Mouse (Mus musculus) embryo, embryonic 11 days (tissue): Measurements from ENCODE around the gene Chd9.
"Not testable (repeated sequence)": the region's sequence is repeated elsewhere in the genome, so short reads cannot be mapped to it uniquely, and the experiment has no call there.

Experiments used
- DNase-seq: peaks from one replicate; pipeline ENCODE4 v3.0.0-alpha.2; 2015

The Chd9 gene

GRCm38 (mm10) chr8:90907848-90908551 lies 79.8 kb downstream of the Chd9 start:
- peak; percentile 94 for DNase-seq

GRCm38 (mm10) chr8:90908580-90909471 lies 80.7 kb downstream of the Chd9 start:
- peak; percentile 68 for DNase-seq

GRCm38 (mm10) chr8:90923158-90923905 lies 95.2 kb downstream of the Chd9 start:
- DNase-seq = no peak

GRCm38 (mm10) chr8:90928412-90928811 lies 100.3 kb downstream of the Chd9 start:
- no peak for DNase-seq

- not testable (repeated sequence) for DNase-seq
These were observed 102.0 kb downstream of the Chd9 start for GRCm38 (mm10) chr8:90930125-90930524.

- DNase-seq = no peak
These were observed 104.8 kb downstream of the Chd9 start for GRCm38 (mm10) chr8:90932934-90933333.

- DNase-seq = no peak
These were observed 106.6 kb downstream of the Chd9 start for GRCm38 (mm10) chr8:90934786-90935185.

- peak; percentile 54 for DNase-seq
These were observed 108.7 kb downstream of the Chd9 start for GRCm38 (mm10) chr8:90936840-90937239.

GRCm38 (mm10) chr8:90938352-90938930 lies 110.3 kb downstream of the Chd9 start:
- no peak for DNase-seq

GRCm38 (mm10) chr8:90939867-90940266 lies 111.7 kb downstream of the Chd9 start:
- no peak for DNase-seq

- no peak for DNase-seq
These were observed 115.6 kb downstream of the Chd9 start for GRCm38 (mm10) chr8:90943770-90944169.

GRCm38 (mm10) chr8:90954802-90955760 lies 126.9 kb downstream of the Chd9 start:
- peak; percentile 91 for DNase-seq

- DNase-seq = no peak
These were observed 127.6 kb downstream of the Chd9 start for GRCm38 (mm10) chr8:90955761-90956136.

- no peak for DNase-seq
These were observed 128.2 kb downstream of the Chd9 start for GRCm38 (mm10) chr8:90956390-90956789.

GRCm38 (mm10) chr8:90957711-90958110 lies 129.6 kb downstream of the Chd9 start:
- DNase-seq = no peak

GRCm38 (mm10) chr8:90959721-90960120 lies 131.6 kb downstream of the Chd9 start:
- DNase-seq = no peak

GRCm38 (mm10) chr8:90961603-90962002 lies 133.5 kb downstream of the Chd9 start:
- DNase-seq = no peak

GRCm38 (mm10) chr8:90964044-90964443 lies 135.9 kb downstream of the Chd9 start:
- no peak for DNase-seq

- no peak for DNase-seq
These were observed 137.5 kb downstream of the Chd9 start for GRCm38 (mm10) chr8:90965467-90966170.

GRCm38 (mm10) chr8:90968307-90968706 lies 140.2 kb downstream of the Chd9 start:
- DNase-seq = no peak

GRCm38 (mm10) chr8:90976960-90977371 lies 148.8 kb downstream of the Chd9 start:
- DNase-seq = no peak
